Mouse (Mus musculus): ENCODE results near the gene Gm21885.

- no peak for TF ChIP-seq POLR2A (IDR thresholded peaks at IDR 0.05; ENCODE audit: extremely low read depth, insufficient read depth, low read length)
- TF ChIP-seq CTCF (IDR thresholded peaks at IDR 0.05; ENCODE audit: extremely low read depth, insufficient read depth, low read length), result no peak
These were observed 42.0 kb upstream of the Gm21885 start for GRCm38 (mm10) chr11:94239706-94240105.

Measured in cortical plate, adult 2 months (tissue).